Mouse (Mus musculus): ENCODE data around the gene Crybb2.

Gene Crybb2

GRCm38 (mm10) chr5:113090750-113091149, 20.8 kb upstream of the Crybb2 start:
- no peak for DNase-seq (ENCODE audit: low read depth, low spot score)

GRCm38 (mm10) chr5:113090077-113090690, 20.3 kb upstream of the Crybb2 start:
- no peak for DNase-seq (ENCODE audit: low read depth, low spot score)

GRCm38 (mm10) chr5:113087465-113087864, 17.5 kb upstream of the Crybb2 start:
- no peak for DNase-seq (ENCODE audit: low read depth, low spot score)

GRCm38 (mm10) chr5:113086990-113087389, 17.1 kb upstream of the Crybb2 start:
- DNase-seq (ENCODE audit: low read depth, low spot score), result no peak

GRCm38 (mm10) chr5:113086439-113086838, 16.5 kb upstream of the Crybb2 start:
- no peak for DNase-seq (ENCODE audit: low read depth, low spot score)

GRCm38 (mm10) chr5:113085931-113086330, 16.0 kb upstream of the Crybb2 start:
- DNase-seq (ENCODE audit: low read depth, low spot score), result no peak

- peak; percentile 66 for DNase-seq (ENCODE audit: low read depth, low spot score)
Measured at GRCm38 (mm10) chr5:113084309-113084708, 14.4 kb upstream of the Crybb2 start.

- no peak for DNase-seq (ENCODE audit: low read depth, low spot score)
Measured at GRCm38 (mm10) chr5:113082356-113083168, 12.6 kb upstream of the Crybb2 start.

GRCm38 (mm10) chr5:113081439-113081838, 11.5 kb upstream of the Crybb2 start, which contains the start of gene Crybb3:
TSS of gene Crybb3 (minus strand) at chr5:113081584.
- no peak for DNase-seq (ENCODE audit: low read depth, low spot score)

- no peak for DNase-seq (ENCODE audit: low read depth, low spot score)
Measured at GRCm38 (mm10) chr5:113081020-113081419, 11.1 kb upstream of the Crybb2 start.

GRCm38 (mm10) chr5:113079783-113080182, 9.9 kb upstream of the Crybb2 start:
- peak; percentile 62 for DNase-seq (ENCODE audit: low read depth, low spot score)

- DNase-seq (ENCODE audit: low read depth, low spot score), result peak; percentile 66
Measured at GRCm38 (mm10) chr5:113078686-113079085, 8.8 kb upstream of the Crybb2 start.

GRCm38 (mm10) chr5:113054308-113054707, 15.6 kb downstream of the Crybb2 start:
- DNase-seq (ENCODE audit: low read depth, low spot score), result peak; percentile 65

- DNase-seq (ENCODE audit: low read depth, low spot score), result no peak
Measured at GRCm38 (mm10) chr5:113050581-113051185, 19.2 kb downstream of the Crybb2 start.

GRCm38 (mm10) chr5:113049876-113050275, 20.0 kb downstream of the Crybb2 start:
- DNase-seq (ENCODE audit: low read depth, low spot score), result no peak

GRCm38 (mm10) chr5:113045511-113046273, 24.2 kb downstream of the Crybb2 start:
- no peak for DNase-seq (ENCODE audit: low read depth, low spot score)

GRCm38 (mm10) chr5:113043531-113043930, 26.4 kb downstream of the Crybb2 start:
- no peak for DNase-seq (ENCODE audit: low read depth, low spot score)

- no peak for DNase-seq (ENCODE audit: low read depth, low spot score)
Measured at GRCm38 (mm10) chr5:113041567-113042071, 28.3 kb downstream of the Crybb2 start.

GRCm38 (mm10) chr5:113040776-113041175, 29.1 kb downstream of the Crybb2 start:
- no peak for DNase-seq (ENCODE audit: low read depth, low spot score)

- DNase-seq (ENCODE audit: low read depth, low spot score), result peak; percentile 81
Measured at GRCm38 (mm10) chr5:113038601-113039000, 31.3 kb downstream of the Crybb2 start.

Measured in ES-CJ7 (cell line).